Mouse (Mus musculus) embryo, embryonic 9.5 days (tissue): ENCODE data around the gene Gramd1b.
A peak's percentile ranks its signal among the peaks of the same experiment; 100 is the strongest.

Experiments used
- DNase-seq: peaks from one replicate; pipeline ENCODE4 v3.0.0-alpha.2; 2017; ENCODE audit errors: extremely low spot score

Gene Gramd1b

GRCm38 (mm10) chr9:40531027-40531621, at the start of gene Gramd1b:
Gramd1b (minus strand) TSS chr9:40531383.
- peak; percentile 64 for DNase-seq

GRCm38 (mm10) chr9:40578726-40579625, 47.8 kb upstream of the Gramd1b start:
- DNase-seq = no peak

GRCm38 (mm10) chr9:40577132-40577531, 45.9 kb upstream of the Gramd1b start:
- DNase-seq = no peak

- no peak for DNase-seq
Observed at GRCm38 (mm10) chr9:40575053-40575985, 44.1 kb upstream of the Gramd1b start.

- DNase-seq = no peak
Observed at GRCm38 (mm10) chr9:40571280-40571679, 40.1 kb upstream of the Gramd1b start.

GRCm38 (mm10) chr9:40568070-40568469, 36.9 kb upstream of the Gramd1b start:
- DNase-seq = no peak

- no peak for DNase-seq
Observed at GRCm38 (mm10) chr9:40563750-40564149, 32.6 kb upstream of the Gramd1b start.

- DNase-seq = no peak
Observed at GRCm38 (mm10) chr9:40559646-40560045, 28.5 kb upstream of the Gramd1b start.

GRCm38 (mm10) chr9:40557796-40558195, 26.6 kb upstream of the Gramd1b start:
- no peak for DNase-seq

- DNase-seq = no peak
Observed at GRCm38 (mm10) chr9:40556396-40556795, 25.2 kb upstream of the Gramd1b start.

GRCm38 (mm10) chr9:40555243-40555642, 24.1 kb upstream of the Gramd1b start:
- no peak for DNase-seq

- no peak for DNase-seq
Observed at GRCm38 (mm10) chr9:40547876-40548275, 16.7 kb upstream of the Gramd1b start.

GRCm38 (mm10) chr9:40545193-40545592, 14.0 kb upstream of the Gramd1b start:
- DNase-seq = no peak

- DNase-seq = no peak
Observed at GRCm38 (mm10) chr9:40539588-40540140, 8.5 kb upstream of the Gramd1b start.

- no peak for DNase-seq
Observed at GRCm38 (mm10) chr9:40537708-40538105, 6.5 kb upstream of the Gramd1b start.

GRCm38 (mm10) chr9:40537044-40537707, 6.0 kb upstream of the Gramd1b start:
- no peak for DNase-seq

- no peak for DNase-seq
Observed at GRCm38 (mm10) chr9:40530536-40530935, 647 bp downstream of the Gramd1b start.

- DNase-seq = no peak
Observed at GRCm38 (mm10) chr9:40528733-40529132, 2.5 kb downstream of the Gramd1b start.

- no peak for DNase-seq
Observed at GRCm38 (mm10) chr9:40526928-40527327, 4.3 kb downstream of the Gramd1b start.

- DNase-seq = no peak
Observed at GRCm38 (mm10) chr9:40522156-40522555, 9.0 kb downstream of the Gramd1b start.

- no peak for DNase-seq
Observed at GRCm38 (mm10) chr9:40521097-40521496, 10.1 kb downstream of the Gramd1b start.
